Mouse (Mus musculus) kidney, postnatal 10 days (tissue): Measurements from ENCODE around the gene Tmem236.
"Not testable (repeated sequence)": the region's sequence is repeated elsewhere in the genome, so short reads cannot be mapped to it uniquely, and the experiment has no call there.

Experiments
- DNase-seq: peaks from one replicate; pipeline ENCODE4 v3.0.0; 2021; ENCODE audit warnings: mixed read lengths

Gene Tmem236

GRCm38 (mm10) chr2:14192046-14192445 is 17.7 kb downstream of the Tmem236 start:
- DNase-seq = no peak

GRCm38 (mm10) chr2:14198325-14198903 is 24.1 kb downstream of the Tmem236 start:
- DNase-seq = not testable (repeated sequence)

GRCm38 (mm10) chr2:14199621-14200020 is 25.3 kb downstream of the Tmem236 start:
- DNase-seq = no peak

- DNase-seq = not testable (repeated sequence)
These were observed 26.6 kb downstream of the Tmem236 start for GRCm38 (mm10) chr2:14200879-14201445.

- no peak for DNase-seq
These were observed 30.0 kb downstream of the Tmem236 start for GRCm38 (mm10) chr2:14204308-14204707.

GRCm38 (mm10) chr2:14206798-14207197 is 32.5 kb downstream of the Tmem236 start:
- no peak for DNase-seq

- DNase-seq = no peak
These were observed 36.4 kb downstream of the Tmem236 start for GRCm38 (mm10) chr2:14210731-14211130.

GRCm38 (mm10) chr2:14211606-14212005 is 37.3 kb downstream of the Tmem236 start:
- DNase-seq = peak; percentile 11

GRCm38 (mm10) chr2:14214764-14215163 is 40.4 kb downstream of the Tmem236 start:
- no peak for DNase-seq

GRCm38 (mm10) chr2:14216653-14217052 is 42.3 kb downstream of the Tmem236 start:
- no peak for DNase-seq

- DNase-seq = no peak
These were observed 43.8 kb downstream of the Tmem236 start for GRCm38 (mm10) chr2:14218126-14218525.

- no peak for DNase-seq
These were observed 50.1 kb downstream of the Tmem236 start for GRCm38 (mm10) chr2:14224387-14224786.

- no peak for DNase-seq
These were observed 54.2 kb downstream of the Tmem236 start for GRCm38 (mm10) chr2:14228495-14228894.

- DNase-seq = no peak
These were observed 54.8 kb downstream of the Tmem236 start, which contains the start of gene Mrc1 for GRCm38 (mm10) chr2:14229149-14229548. Gene Mrc1, plus strand, starts transcription at chr2:14229392.

- no peak for DNase-seq
These were observed 55.7 kb downstream of the Tmem236 start for GRCm38 (mm10) chr2:14229979-14230378.

- DNase-seq = no peak
These were observed 58.6 kb downstream of the Tmem236 start for GRCm38 (mm10) chr2:14232897-14233296.

- no peak for DNase-seq
These were observed 59.7 kb downstream of the Tmem236 start for GRCm38 (mm10) chr2:14233983-14234382.

- no peak for DNase-seq
These were observed 61.0 kb downstream of the Tmem236 start for GRCm38 (mm10) chr2:14235319-14235718.

- no peak for DNase-seq
These were observed 62.6 kb downstream of the Tmem236 start for GRCm38 (mm10) chr2:14236920-14237319.

- no peak for DNase-seq
These were observed 63.4 kb downstream of the Tmem236 start for GRCm38 (mm10) chr2:14237723-14238122.

GRCm38 (mm10) chr2:14239151-14239550 is 64.8 kb downstream of the Tmem236 start:
- no peak for DNase-seq

- DNase-seq = no peak
These were observed 69.8 kb downstream of the Tmem236 start for GRCm38 (mm10) chr2:14244157-14244556.

- DNase-seq = no peak
These were observed 70.3 kb downstream of the Tmem236 start for GRCm38 (mm10) chr2:14244668-14245067.

GRCm38 (mm10) chr2:14249839-14250564 is 75.7 kb downstream of the Tmem236 start:
- no peak for DNase-seq
